Mouse (Mus musculus): ENCODE measurements around the gene Tha1.

DNA sequence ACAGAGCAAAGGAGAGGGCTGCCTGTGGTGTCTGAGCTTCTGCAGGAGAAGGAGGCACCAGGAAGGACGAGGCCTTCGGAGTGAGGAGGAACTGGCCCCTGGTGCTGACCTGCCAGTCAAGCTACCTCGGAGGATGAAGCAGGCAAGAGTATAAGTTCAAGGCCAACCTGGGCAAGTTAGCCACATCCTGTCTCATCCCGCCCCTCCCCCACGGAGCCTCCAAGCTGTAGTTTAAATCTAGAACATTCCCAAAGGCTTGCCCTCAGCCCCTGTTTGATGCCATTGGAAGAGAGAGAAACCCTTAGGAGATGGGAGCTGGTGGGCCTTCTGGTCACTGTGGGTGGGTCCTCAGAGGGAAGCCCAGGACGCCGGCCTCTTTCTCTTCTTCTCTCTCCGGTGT lies 31.2 kb upstream of the Tha1 start:
- TF ChIP-seq CTCF (IDR thresholded peaks at IDR 0.05; ENCODE audit: extremely low read depth, insufficient read depth, insufficient read length, insufficient replicate concordance) (no peak), POLR2A (IDR thresholded peaks at IDR 0.05; ENCODE audit: low read depth, low read length) (no peak)
